Mouse (Mus musculus) hindbrain, embryonic 12.5 days (tissue): Measurements from ENCODE around the gene Abcd4. TPM values are rescaled to one million over a fixed set of nuclear protein-coding genes. Genes with fewer than 3 reads are reported as not detected.

ENCODE experiments used
- ATAC-seq: fragments of 200-750 bp; cut with Nextera tagmentation; 2 replicates; pipeline ENCODE4 v1.8.0; 2017; ENCODE audit warnings: moderate TSS enrichment; ENCODE audit not compliant: low FRiP score
- H3K27ac ChIP-seq: fragments of 300-500 bp; sonication (generic); 2 replicates; pipeline ENCODE4 v1.5.1; 2016; ENCODE audit warnings: mild to moderate bottlenecking
- H3K27me3 ChIP-seq: fragments of 300-500 bp; sonication (generic); 2 replicates; pipeline ENCODE4 v1.6.1; 2016; ENCODE audit warnings: mild to moderate bottlenecking
- H3K36me3 ChIP-seq: fragments of 300-500 bp; sonication (generic); 2 replicates; pipeline ENCODE4 v1.6.1; 2016; ENCODE audit warnings: mild to moderate bottlenecking
- H3K4me1 ChIP-seq: fragments of 300-500 bp; sonication (generic); 2 replicates; pipeline ENCODE4 v1.6.1; 2016
- H3K4me2 ChIP-seq: fragments of 300-500 bp; sonication (generic); replicated peaks from 2 replicates; pipeline ENCODE4 v1.6.1; 2016; ENCODE audit warnings: mild to moderate bottlenecking
- H3K4me3 ChIP-seq: fragments of 300-500 bp; sonication (generic); 2 replicates; pipeline ENCODE4 v1.5.1; 2016; ENCODE audit warnings: mild to moderate bottlenecking
- H3K9ac ChIP-seq: fragments of 300-500 bp; sonication (generic); 2 replicates; pipeline ENCODE4 v1.6.1; 2016; ENCODE audit warnings: mild to moderate bottlenecking, moderate library complexity
- H3K9me3 ChIP-seq: fragments of 300-500 bp; sonication (generic); replicated peaks from 2 replicates; pipeline ENCODE4 v1.6.1; 2016; ENCODE audit warnings: mild to moderate bottlenecking
- WGBS: fragments of 180-500 bp; shearing (Covaris S2); methylation state at CpG from one replicate; pipeline ENCODE4 v1.1.7; 2016; 5-methylcytosine and 5-hydroxymethylcytosine counted together
- polyA plus RNA-seq: library from polyadenylated mRNA; unstranded; fragments of >200 nt; fragmentation: Nextera tagmentation; extraction: Ambion mirVana; gene quantifications from 2 replicates; pipeline ENCODE4 v1.2.1, GENCODE M21; 2016

The Abcd4 gene
- polyA plus RNA-seq, 1 experiment from 2014 or later = 17.1 TPM

DNA sequence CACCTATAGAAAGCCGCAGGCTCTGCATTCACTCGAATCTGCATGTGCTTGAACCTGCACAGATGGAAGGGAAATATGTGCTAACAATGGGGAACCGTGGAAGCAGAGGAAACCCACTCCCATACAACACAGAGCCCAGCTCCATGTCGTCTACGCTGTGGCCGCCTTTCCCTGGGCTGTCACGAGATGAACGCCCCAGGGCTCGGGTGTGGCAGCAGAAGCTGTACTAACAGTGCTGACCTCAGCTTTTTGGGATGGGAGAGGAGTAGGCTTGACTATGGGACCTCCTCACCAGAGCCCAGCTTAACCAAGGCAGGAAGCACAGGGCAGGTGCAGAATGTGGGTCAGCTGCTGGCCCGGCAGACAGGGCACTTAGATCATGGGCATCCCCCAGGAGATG is 5.5 kb downstream of the Abcd4 start:
- WGBS = 90% methylated on average over 10 of the region's 10 CpGs

DNA sequence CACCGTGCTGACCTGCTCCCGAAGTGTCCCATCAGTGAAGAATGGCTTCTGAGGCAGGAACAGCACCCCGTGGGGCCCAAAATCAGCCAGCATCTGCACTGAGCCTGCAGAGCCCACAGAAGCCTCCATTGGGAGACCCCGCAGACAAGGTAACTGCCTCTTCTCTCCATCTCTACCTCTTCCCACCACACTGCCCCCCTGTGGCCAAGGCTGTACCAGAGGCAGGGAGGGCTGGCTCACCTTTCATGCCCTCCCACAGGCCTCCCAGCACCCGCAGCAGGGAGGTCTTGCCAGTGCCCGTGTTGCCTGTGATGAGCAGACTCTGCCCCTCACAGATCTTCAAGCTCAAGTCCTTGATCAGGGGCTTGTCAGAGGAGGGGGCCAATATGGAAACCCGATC is 11.4 kb downstream of the Abcd4 start:
- no peak overlapping the region for H3K9ac ChIP-seq
- H3K27ac ChIP-seq = no peak overlapping the region
- H3K9me3 ChIP-seq = no peaks in the 10 kb centered on the region
- no peaks in the 10 kb centered on the region for H3K27me3 ChIP-seq
- peaks cover 18% of the 10 kb centered on the region; the same call in 1 of the 2 replicates for H3K36me3 ChIP-seq
- 81% methylated on average over 7 of the region's 7 CpGs for WGBS
- no peak for ATAC-seq
- H3K4me3 ChIP-seq = no peak overlapping the region
- H3K4me1 ChIP-seq = no peaks in the 10 kb centered on the region
- H3K4me2 ChIP-seq = no peak overlapping the region

More for the DNA sequence above, 5.5 kb downstream of the Abcd4 start:
- no peak overlapping the region for H3K27ac ChIP-seq
- no peak overlapping the region for H3K4me2 ChIP-seq
- no peaks in the 10 kb centered on the region for H3K9me3 ChIP-seq
- no peak overlapping the region for H3K4me3 ChIP-seq
- ATAC-seq = no peak
- H3K36me3 ChIP-seq = peaks cover 9% of the 10 kb centered on the region; the same call in 1 of the 2 replicates
- peaks cover 5% of the 10 kb centered on the region; the same call in 1 of the 2 replicates for H3K4me1 ChIP-seq
- no peaks in the 10 kb centered on the region for H3K27me3 ChIP-seq
- no peak overlapping the region for H3K9ac ChIP-seq

DNA sequence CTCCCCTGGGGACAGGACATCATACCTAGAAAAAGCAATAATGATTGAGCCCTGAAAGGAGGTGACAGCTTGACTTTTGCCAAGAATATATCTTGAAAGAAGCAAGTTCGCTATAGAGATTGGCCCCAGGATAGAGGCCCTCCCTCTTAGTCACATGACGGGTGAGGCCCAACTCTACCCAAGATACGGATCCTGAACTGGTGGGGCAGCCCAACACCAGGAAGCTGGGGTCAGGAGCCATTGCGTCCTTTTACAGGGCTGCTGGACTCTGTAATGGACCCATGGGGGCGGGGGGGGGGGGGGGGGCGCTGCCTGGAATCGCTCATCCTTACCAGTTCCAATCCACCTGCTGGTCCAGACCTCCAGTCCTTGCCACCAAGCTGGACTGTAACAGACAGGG is 13.2 kb downstream of the Abcd4 start:
- Histone ChIP-seq H3K27me3 (peaks cover 3% of the 10 kb centered on the region), H3K4me3 (no peak overlapping the region), H3K36me3 (peaks cover 18% of the 10 kb centered on the region; the same call in 1 of the 2 replicates), H3K9me3 (no peaks in the 10 kb centered on the region), H3K4me2 (no peak overlapping the region), H3K27ac (no peak overlapping the region), H3K9ac (no peak overlapping the region), H3K4me1 (no peaks in the 10 kb centered on the region)
- no peak for ATAC-seq
- 88% methylated on average over 6 of the region's 7 CpGs for WGBS

DNA sequence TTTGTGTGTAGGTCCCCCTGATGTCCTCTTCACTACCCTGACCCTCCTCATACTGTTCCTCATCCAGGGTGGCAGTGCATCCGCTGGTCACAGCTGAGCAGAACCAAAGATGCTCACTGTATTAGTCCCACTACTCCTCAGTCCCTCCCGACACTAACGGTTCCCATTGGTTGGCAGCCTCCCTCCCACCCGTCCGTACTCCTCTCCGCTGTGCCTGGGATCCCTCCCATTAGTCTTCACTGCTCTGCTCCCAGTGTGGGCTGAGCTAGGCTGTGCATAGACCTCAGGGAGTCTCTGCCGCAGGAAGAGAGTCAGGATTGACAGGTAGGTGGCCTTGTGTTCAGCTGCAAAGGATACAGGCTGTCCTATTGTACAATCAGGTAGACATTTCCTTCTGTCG is 18.9 kb downstream of the Abcd4 start:
- Histone ChIP-seq H3K27ac (no peak overlapping the region), H3K36me3 (peaks cover 3% of the 10 kb centered on the region; the same call in 1 of the 2 replicates), H3K27me3 (peaks cover 34% of the 10 kb centered on the region), H3K9ac (no peak overlapping the region), H3K9me3 (no peaks in the 10 kb centered on the region), H3K4me1 (peaks cover 4% of the 10 kb centered on the region), H3K4me3 (no peak overlapping the region), H3K4me2 (no peak overlapping the region)
- 0 out of 2 replicates have a peak, but pooled peaks have one; percentile 35 for ATAC-seq
- WGBS = 18% methylated on average over 8 of the region's 8 CpGs

DNA sequence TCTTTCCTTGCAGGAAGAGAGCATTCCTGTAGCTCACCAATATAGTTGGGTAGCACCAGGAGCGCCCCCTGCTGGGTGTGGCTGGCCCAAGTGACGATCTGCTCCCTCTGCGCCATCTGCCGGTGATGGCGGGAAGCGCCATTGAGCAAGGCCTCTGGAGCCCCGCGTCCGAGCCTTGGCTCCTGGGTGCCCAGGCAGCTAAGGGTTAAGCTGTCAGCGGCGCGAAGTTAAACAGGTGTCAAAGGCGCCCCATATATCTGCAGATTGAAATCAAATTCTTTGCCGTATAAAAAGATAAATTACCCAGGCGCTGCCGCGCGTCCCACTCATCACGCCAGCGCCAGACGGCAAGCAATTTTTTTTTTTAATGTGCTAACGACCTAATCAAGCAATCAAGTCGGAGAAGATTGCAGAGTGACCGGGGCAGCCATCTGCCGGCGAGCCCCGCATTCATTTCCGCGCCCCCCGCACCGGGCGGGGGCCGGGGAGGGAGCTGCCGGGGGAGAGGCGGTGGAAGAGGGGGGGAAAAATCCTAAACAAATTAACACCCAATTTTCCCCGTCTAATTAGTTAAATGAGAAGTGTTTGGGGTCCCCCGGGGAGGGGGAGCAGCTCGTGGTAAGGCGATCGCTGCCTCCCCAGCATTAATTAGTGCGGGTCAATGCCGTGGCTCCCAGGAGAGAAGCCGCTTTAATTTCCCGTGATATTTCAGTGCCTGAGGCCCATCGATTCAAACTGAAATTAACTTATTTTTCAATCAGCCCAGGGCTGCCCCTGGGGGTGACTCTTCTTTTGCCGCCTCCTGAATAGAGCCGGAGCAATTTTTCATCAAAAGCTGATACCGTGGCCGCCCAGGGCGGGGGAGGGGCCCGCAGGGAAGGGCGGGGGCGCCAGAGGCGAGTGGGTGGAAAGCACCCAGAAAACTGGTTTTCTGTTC is 27.1 kb downstream of the Abcd4 start:
- H3K27me3 ChIP-seq = peaks cover 24% of the 10 kb centered on the region
- H3K36me3 ChIP-seq = no peaks in the 10 kb centered on the region
- peak overlapping the region; percentile 41 for H3K4me3 ChIP-seq
- peak; percentile 76 for ATAC-seq
- under 1% methylated on average over 53 of the region's 54 CpGs for WGBS
- no peaks in the 10 kb centered on the region for H3K9me3 ChIP-seq
- H3K4me2 ChIP-seq = peak overlapping the region; percentile 88
- H3K9ac ChIP-seq = peak overlapping the region; percentile 61
- peak overlapping the region; percentile 64 for H3K27ac ChIP-seq
- peaks cover 10% of the 10 kb centered on the region for H3K4me1 ChIP-seq

DNA sequence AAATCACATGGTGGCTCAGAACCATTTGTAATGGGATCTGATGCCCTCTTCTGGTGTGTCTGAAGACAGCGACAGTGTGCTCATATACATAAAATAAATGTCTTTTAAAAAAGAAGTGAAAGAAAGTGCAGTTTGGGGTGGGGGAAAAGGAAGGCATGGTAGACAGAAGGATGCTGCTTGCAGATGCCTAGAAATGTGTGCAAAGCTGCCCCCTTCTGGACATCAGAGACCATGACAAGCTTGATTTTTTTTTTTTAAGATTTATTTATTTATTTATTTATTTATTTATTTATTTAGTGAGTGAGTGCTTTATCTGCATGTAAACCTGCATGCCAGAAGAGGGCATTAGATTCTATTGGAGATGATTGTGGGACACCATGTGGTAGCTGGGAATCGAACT is 35.9 kb downstream of the Abcd4 start:
- 0 out of 2 replicates have a peak, but pooled peaks cover 11% of the 10 kb centered on the region for H3K9me3 ChIP-seq
- H3K27ac ChIP-seq = no peak overlapping the region
- H3K4me3 ChIP-seq = no peak overlapping the region
- H3K4me1 ChIP-seq = peaks cover 4% of the 10 kb centered on the region; the same call in 1 of the 2 replicates
- peaks cover 24% of the 10 kb centered on the region for H3K27me3 ChIP-seq
- no peak for ATAC-seq
- H3K4me2 ChIP-seq = no peak overlapping the region
- H3K9ac ChIP-seq = no peak overlapping the region
- 98% methylated on average over 2 of the region's 2 CpGs for WGBS
- H3K36me3 ChIP-seq = no peaks in the 10 kb centered on the region

DNA sequence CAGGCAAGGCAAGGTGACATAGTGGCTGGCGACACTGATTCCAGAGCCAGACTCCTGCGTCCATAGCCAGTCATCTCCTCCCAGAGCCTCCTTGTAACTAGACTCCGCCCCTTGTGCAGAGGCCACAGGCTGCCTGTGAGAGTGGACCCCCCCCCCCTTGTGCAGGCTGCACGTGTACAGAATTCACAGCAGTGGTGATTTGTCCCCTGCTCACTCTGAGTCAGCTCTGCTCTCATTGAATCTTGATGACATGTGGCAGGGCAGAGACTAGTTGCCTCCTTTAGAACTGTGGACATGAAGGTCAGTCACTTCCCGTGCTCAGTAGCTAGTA is 38.8 kb downstream of the Abcd4 start:
- Histone ChIP-seq H3K9me3 (0 out of 2 replicates have a peak, but pooled peaks cover 10% of the 10 kb centered on the region), H3K4me1 (peaks cover 4% of the 10 kb centered on the region; the same call in 1 of the 2 replicates), H3K27me3 (peaks cover 53% of the 10 kb centered on the region), H3K27ac (no peak overlapping the region), H3K36me3 (no peaks in the 10 kb centered on the region), H3K4me3 (no peak overlapping the region), H3K9ac (no peak overlapping the region), H3K4me2 (no peak overlapping the region)
- WGBS = 45% methylated on average over 5 of the region's 5 CpGs
- ATAC-seq = no peak

DNA sequence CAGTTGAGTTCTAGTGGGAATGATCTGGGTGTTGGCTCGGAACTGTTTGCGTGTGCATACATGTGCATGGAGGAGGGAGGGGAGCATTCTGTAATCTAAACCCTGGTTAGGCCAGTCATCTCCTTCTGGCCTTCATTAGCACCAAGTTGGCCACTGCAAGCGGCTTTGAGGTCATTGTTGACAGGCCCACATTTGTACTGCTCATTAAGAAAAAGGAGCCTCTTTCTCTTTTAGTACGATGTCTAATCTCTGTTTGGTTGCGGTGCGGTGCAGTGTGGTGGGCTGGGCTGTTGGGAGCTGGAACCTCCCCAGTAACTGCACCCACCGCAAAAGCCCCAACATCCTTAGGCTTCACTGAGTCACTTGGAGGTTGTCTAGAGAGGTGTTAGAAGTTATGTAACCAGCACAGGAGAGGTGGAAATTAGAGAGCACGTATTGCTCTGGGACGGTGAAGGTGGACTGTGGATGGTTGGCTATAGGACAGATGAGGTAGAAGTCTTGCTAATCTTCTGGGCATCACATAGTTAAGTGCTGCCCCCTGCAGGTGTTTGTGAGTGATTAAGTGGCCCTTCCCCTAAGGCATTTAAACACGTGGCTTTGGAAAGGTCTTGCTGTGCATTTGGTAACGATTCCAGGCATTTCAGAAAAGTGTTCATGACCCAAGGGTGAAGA is 39.3 kb downstream of the Abcd4 start:
- Histone ChIP-seq H3K27ac (no peak overlapping the region), H3K36me3 (no peaks in the 10 kb centered on the region), H3K9ac (no peak overlapping the region), H3K9me3 (0 out of 2 replicates have a peak, but pooled peaks cover 8% of the 10 kb centered on the region), H3K27me3 (peaks cover 58% of the 10 kb centered on the region), H3K4me1 (peaks cover 4% of the 10 kb centered on the region; the same call in 1 of the 2 replicates), H3K4me2 (no peak overlapping the region), H3K4me3 (no peak overlapping the region)
- 78% methylated on average over 11 of the region's 11 CpGs for WGBS
- no peak for ATAC-seq

DNA sequence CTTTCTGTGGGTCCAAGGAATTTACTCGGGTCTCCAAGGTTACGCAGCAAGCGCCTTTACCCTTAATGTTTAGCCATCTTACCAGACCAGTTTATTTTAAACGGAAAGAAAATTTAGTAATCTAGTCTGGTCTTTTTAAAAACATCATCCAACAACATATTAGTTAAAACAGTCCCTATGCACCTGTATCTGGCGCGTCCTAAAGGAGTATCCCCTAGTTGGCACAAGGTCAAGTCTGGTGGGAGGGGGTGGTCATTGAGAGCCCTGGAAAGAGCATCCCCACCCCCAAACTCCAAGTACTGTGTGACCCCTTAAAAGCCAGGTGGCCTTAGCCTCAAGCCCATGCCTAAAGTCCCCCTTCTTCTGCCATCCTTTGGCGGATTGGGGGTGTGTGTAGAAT is 44.1 kb downstream of the Abcd4 start:
- Histone ChIP-seq H3K27me3 (peaks cover 99% of the 10 kb centered on the region), H3K9ac (no peak overlapping the region), H3K36me3 (no peaks in the 10 kb centered on the region), H3K9me3 (no peaks in the 10 kb centered on the region), H3K4me3 (no peak overlapping the region), H3K4me1 (peaks cover 14% of the 10 kb centered on the region), H3K27ac (no peak overlapping the region), H3K4me2 (0 out of 2 replicates have a peak overlapping the region, but pooled peaks have one; percentile 1)
- no peak for ATAC-seq
- 13% methylated on average over 7 of the region's 7 CpGs for WGBS

DNA sequence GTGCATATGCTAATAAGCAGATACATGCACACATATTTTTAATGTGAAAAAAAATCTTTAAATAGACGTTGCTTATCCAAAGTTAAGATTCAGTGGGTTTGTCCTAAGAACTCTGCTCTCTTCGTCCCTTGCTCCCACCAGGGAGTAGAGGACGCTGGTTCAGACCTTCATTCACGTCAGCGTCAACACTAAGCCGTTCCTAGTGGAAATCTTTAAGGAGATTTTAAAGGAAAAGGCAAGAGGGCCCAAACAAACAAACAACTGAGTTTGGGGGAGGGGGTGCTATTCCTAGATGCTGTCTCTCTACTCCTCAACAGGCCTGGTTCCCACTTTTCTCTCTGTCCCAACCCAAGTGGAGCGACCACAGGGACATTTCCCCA is 44.9 kb downstream of the Abcd4 start:
- no peak for ATAC-seq
- Histone ChIP-seq H3K4me2 (no peak overlapping the region), H3K9ac (no peak overlapping the region), H3K4me1 (peaks cover 14% of the 10 kb centered on the region), H3K27ac (no peak overlapping the region), H3K27me3 (peaks cover 99% of the 10 kb centered on the region), H3K36me3 (no peaks in the 10 kb centered on the region), H3K4me3 (peak overlapping the region; percentile 16), H3K9me3 (no peaks in the 10 kb centered on the region)
- 3% methylated on average over 7 of the region's 7 CpGs for WGBS

DNA sequence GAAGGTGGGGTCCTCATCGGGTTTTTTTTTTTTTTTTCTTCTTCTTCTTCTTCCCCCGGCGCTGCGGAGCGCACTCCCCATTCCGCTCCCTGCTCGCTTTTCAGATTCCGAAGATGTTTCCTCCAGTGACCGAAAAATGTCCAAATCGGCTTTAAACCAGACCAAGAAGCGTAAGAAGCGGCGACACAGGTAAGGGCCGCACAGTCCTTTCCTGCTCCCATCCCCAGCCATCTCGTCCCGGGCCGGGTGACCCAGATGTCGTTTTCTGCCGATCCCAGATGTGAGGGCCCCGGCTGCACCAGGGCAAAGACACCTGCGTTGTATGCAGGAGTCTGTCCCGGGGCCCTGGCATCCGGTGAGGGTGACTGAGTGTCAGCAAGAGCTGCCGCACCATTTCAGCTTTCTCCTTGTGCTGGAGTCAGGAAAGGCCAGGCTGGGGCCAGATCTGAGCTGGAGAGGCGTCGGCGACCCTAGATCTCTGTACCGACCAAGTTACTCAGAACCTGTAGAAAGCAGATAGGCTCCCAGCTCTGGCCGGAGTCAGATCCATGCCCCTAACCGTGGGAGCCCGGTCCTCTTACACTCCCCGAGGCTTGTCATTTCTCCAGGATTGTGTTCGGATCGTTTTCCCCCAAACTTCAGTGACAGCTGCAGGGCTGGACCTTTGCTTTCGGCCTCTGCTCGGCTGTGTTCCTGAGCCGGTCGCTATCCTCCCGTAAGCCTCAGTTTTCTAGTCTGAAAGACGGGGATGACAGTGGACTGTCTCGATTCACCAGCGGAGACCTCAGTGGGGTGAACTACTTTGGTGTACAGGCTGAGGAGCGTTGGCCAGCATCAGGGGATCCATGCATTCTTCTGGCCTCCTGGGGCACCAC is 45.5 kb downstream of the Abcd4 start:
- Histone ChIP-seq H3K36me3 (no peaks in the 10 kb centered on the region), H3K4me3 (peak overlapping the region; percentile 16), H3K9ac (peak overlapping the region; percentile 42; the same call in 1 of the 2 replicates), H3K4me2 (no peak overlapping the region), H3K27me3 (peaks cover 99% of the 10 kb centered on the region), H3K4me1 (peaks cover 14% of the 10 kb centered on the region), H3K9me3 (no peaks in the 10 kb centered on the region), H3K27ac (no peak overlapping the region)
- no peak for ATAC-seq
- WGBS = under 1% methylated on average over 43 of the region's 43 CpGs
